Comparison of ENCODE assay signal across 20 mouse cellular contexts in the genomic region with DNA sequence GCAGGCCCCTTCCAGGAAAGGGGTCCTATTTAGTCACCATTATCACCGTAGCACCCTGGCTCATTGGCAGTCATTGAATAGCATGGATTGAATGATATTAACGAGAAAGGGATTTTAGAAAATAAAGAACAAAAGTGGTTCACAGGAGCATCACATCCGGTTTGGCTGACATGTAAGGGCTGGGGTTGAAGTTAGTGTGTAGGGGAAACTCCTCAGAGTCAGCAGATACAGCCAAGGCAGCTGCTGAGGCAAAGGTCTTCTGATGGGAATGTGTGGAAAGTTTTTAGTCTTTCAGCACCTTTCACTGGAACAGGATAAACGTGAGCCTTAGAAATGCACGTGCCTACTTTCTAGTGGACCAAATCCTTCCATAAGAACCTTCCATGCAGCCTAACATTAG. TPM values are rescaled to one million over a fixed set of nuclear protein-coding genes. Genes with fewer than 3 reads are reported as not detected.
DNase-seq lines count a peak whose midpoint lies in the region; ATAC-seq and TF ChIP-seq lines count a peak whose summit lies in the region.
"Had no signal": no experiment of that assay in that cellular context is flagged by ENCODE, and none has a peak within 500 bp of the region (broad histone marks: within the 10 kb centered on the region; RNA-seq: fewer than 3 reads in every experiment).

No protein-coding gene starts in this region.

- H3K4me1 ChIP-seq in lung, adult 2 months (ENCODE audit: control insufficient read depth, insufficient read depth, low read length), result no peaks in the 10 kb centered on the region
- H3K4me1 ChIP-seq: forebrain, embryonic 10.5 days; forebrain, embryonic 13.5 days; hindbrain, embryonic 10.5 days; hindbrain, embryonic 13.5 days had no signal

- peak; percentile 42 for DNase-seq in naive thymus-derived CD4-positive, alpha-beta T cell, adult 2 months (ENCODE audit: low read depth)
- no peak for DNase-seq in c-Kit-positive CD71-positive TER-119-positive erythroid progenitor cells, embryonic 14.5 days (ENCODE audit: low spot score)
- no peak for DNase-seq in lung, adult 2 months
- no peak for DNase-seq in gastrocnemius, adult 8-10 months (ENCODE audit: low spot score in 2 of 2)
- DNase-seq: adrenal gland, adult 2 months; adrenal gland, postnatal 14 days; cerebellum, adult 11-12 months; cerebellum, adult 8-10 months; cerebellum, postnatal 14 days; gastrocnemius, postnatal 14 days; heart, adult 11 months had no signal

- WGBS in lung, adult 2 months, result 78% methylated on average over 5 of the region's 5 CpGs

- no peak for TF ChIP-seq CTCF in lung, adult 2 months (IDR thresholded peaks at IDR 0.05; ENCODE audit: insufficient read depth, low read length)

- ATAC-seq in CD4-positive, CD25-positive, alpha-beta regulatory T cell, adult 4 months, result peak; percentile 72
- ATAC-seq in activated CD4-positive, CD25-positive, alpha-beta regulatory T cell, adult 4 months, result peak; percentile 85
- ATAC-seq: forebrain, embryonic 13.5 days; forebrain, embryonic 16.5 days; hindbrain, embryonic 16.5 days; intestine, postnatal 0 days had no signal

- H3K4me3 ChIP-seq in lung, adult 2 months (replicated peaks; ENCODE audit: extremely low read depth, low read depth, low read length), result no peak overlapping the region
- H3K4me3 ChIP-seq: forebrain, embryonic 10.5 days; forebrain, embryonic 13.5 days; hindbrain, embryonic 10.5 days; hindbrain, embryonic 13.5 days had no signal

- TF ChIP-seq POLR2A in lung, adult 2 months (IDR thresholded peaks at IDR 0.05; ENCODE audit: borderline replicate concordance, extremely low read depth, low read depth, low read length), result no peak

RNA-seq across cellular contexts. Expression of a gene that starts 41.0 kb away (rescaled TPM):
- polyA plus RNA-seq in CD4-positive, CD25-positive, alpha-beta regulatory T cell, adult 4 months (2017; shearing (Covaris generic)), result 1 to 10 TPM; 4.7 to 4.8 TPM
- polyA plus RNA-seq in activated CD4-positive, CD25-positive, alpha-beta regulatory T cell, adult 4 months (2017; shearing (Covaris generic)), result 1 to 10 TPM; 4.8 TPM
- polyA plus RNA-seq in lung, adult 2 months (2012; rRNA removed), result 4.5 and 5.8 TPM in 2 replicates
- 1 to 10 TPM; 5.4 to 8.9 (median 6.8) TPM for total RNA-seq in gastrocnemius, adult 8-10 months (2022)
